Mouse (Mus musculus) kidney, embryonic 14.5 days (tissue): Measurements from ENCODE around the gene Qtrt1. TPM values are rescaled to one million over a fixed set of nuclear protein-coding genes. Genes with fewer than 3 reads are reported as not detected.

ENCODE experiments used
- ATAC-seq: fragments of 200-750 bp; cut with Nextera tagmentation; 2 replicates; pipeline ENCODE4 v1.8.0; 2017; ENCODE audit warnings: moderate number of reproducible peaks, mild to moderate bottlenecking, moderate TSS enrichment, moderate library complexity; ENCODE audit not compliant: low FRiP score, low TSS enrichment
- H3K27ac ChIP-seq: fragments of 300-500 bp; sonication (generic); 2 replicates; pipeline ENCODE4 v1.5.1; 2014; ENCODE audit warnings: low read depth, mild to moderate bottlenecking, low read length, moderate library complexity, mixed read lengths
- H3K27me3 ChIP-seq: fragments of 300-500 bp; sonication (generic); 2 replicates; pipeline ENCODE4 v1.6.1; 2014; ENCODE audit warnings: mild to moderate bottlenecking, low read length; ENCODE audit not compliant: control insufficient read depth, insufficient read depth
- H3K36me3 ChIP-seq: fragments of 300-500 bp; sonication (generic); 2 replicates; pipeline ENCODE4 v1.6.1; 2014; ENCODE audit warnings: low read length, mixed read lengths; ENCODE audit not compliant: control insufficient read depth, insufficient read depth
- H3K4me1 ChIP-seq: fragments of 300-500 bp; sonication (generic); 2 replicates; pipeline ENCODE4 v1.6.1; 2014; ENCODE audit warnings: low read length, mixed read lengths; ENCODE audit not compliant: control insufficient read depth, insufficient read depth
- H3K4me2 ChIP-seq: fragments of 300-500 bp; sonication (generic); replicated peaks from 2 replicates; pipeline ENCODE4 v1.6.1; 2014; ENCODE audit warnings: low read depth, mild to moderate bottlenecking, low read length
- H3K4me3 ChIP-seq: fragments of 300-500 bp; sonication (generic); 2 replicates; pipeline ENCODE4 v1.5.1; 2014; ENCODE audit warnings: mild to moderate bottlenecking, low read length
- H3K9ac ChIP-seq: fragments of 300-500 bp; sonication (generic); 2 replicates; pipeline ENCODE4 v1.6.1; 2014; ENCODE audit warnings: low read depth, mild to moderate bottlenecking, low read length, moderate library complexity
- H3K9me3 ChIP-seq: fragments of 300-500 bp; sonication (generic); 2 replicates; pipeline ENCODE4 v1.6.1; 2016; ENCODE audit warnings: low read length; ENCODE audit not compliant: control insufficient read depth
- WGBS: fragments of 180-500 bp; shearing (Covaris S2); extraction: QIAGEN DNeasy Blood & Tissue Kit; methylation state at CpG from one replicate; pipeline ENCODE4 v1.1.7; 2014; 5-methylcytosine and 5-hydroxymethylcytosine counted together
- polyA plus RNA-seq: library from polyadenylated mRNA; unstranded; fragments of >200 nt; fragmentation: Nextera tagmentation; extraction: Ambion mirVana; gene quantifications from 2 replicates; pipeline ENCODE4 v1.2.1, GENCODE M21; 2014

Gene Qtrt1
- polyA plus RNA-seq, 1 experiment from 2014 or later: 55.7 TPM

DNA sequence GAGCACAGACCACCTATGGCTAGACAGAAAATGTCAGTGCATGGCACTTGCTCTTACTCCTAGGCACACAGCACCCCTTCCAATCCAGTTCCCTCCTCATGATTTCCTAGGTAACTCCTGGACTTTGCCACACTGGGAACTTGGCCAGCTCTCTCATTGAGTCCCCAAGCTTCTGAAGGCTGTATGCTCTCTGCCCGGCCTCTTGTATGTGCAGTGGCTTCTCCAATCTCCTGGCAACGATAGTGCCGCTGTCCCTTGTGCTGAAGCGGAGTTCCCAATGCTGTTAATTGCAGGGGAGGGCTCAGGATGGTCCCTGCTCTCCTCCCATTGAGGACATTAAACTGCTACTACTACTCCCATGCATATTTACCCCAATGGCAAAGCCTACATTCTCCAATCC is 3.7 kb upstream of the Qtrt1 start:
- Histone ChIP-seq H3K36me3 (peaks cover 40% of the 10 kb centered on the region), H3K4me2 (no peak overlapping the region), H3K27me3 (no peaks in the 10 kb centered on the region), H3K27ac (no peak overlapping the region), H3K9me3 (no peaks in the 10 kb centered on the region), H3K9ac (no peak overlapping the region), H3K4me1 (peaks cover 5% of the 10 kb centered on the region; the same call in 1 of the 2 replicates), H3K4me3 (no peak overlapping the region)
- 11% methylated on average over 4 of the region's 4 CpGs for WGBS
- ATAC-seq: no peak

DNA sequence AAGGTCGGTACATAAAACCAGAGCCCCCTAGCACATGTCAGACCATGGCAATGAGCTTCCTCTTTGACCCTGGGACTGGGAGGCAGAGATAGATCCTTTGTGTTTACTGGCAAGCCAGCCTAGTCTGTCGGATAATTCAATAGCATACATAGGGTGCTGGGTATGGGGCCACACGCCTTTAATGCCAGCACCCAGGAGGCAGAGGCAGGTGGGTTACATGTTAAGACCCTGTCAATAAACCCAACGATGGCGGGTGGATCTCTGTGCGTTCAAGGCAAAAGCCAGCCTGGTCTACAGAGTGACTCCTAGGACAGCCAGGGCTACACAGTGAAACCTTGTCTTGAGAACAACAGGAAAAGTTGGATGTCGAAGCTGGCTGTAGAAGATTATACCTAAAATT is 3.0 kb upstream of the Qtrt1 start:
- WGBS: 77% methylated on average over 7 of the region's 7 CpGs
- H3K27ac ChIP-seq: no peak overlapping the region
- H3K4me2 ChIP-seq: no peak overlapping the region
- no peaks in the 10 kb centered on the region for H3K27me3 ChIP-seq
- no peak for ATAC-seq
- peaks cover 34% of the 10 kb centered on the region for H3K36me3 ChIP-seq
- H3K9me3 ChIP-seq: no peaks in the 10 kb centered on the region
- peaks cover 5% of the 10 kb centered on the region; the same call in 1 of the 2 replicates for H3K4me1 ChIP-seq
- no peak overlapping the region for H3K9ac ChIP-seq
- no peak overlapping the region for H3K4me3 ChIP-seq

DNA sequence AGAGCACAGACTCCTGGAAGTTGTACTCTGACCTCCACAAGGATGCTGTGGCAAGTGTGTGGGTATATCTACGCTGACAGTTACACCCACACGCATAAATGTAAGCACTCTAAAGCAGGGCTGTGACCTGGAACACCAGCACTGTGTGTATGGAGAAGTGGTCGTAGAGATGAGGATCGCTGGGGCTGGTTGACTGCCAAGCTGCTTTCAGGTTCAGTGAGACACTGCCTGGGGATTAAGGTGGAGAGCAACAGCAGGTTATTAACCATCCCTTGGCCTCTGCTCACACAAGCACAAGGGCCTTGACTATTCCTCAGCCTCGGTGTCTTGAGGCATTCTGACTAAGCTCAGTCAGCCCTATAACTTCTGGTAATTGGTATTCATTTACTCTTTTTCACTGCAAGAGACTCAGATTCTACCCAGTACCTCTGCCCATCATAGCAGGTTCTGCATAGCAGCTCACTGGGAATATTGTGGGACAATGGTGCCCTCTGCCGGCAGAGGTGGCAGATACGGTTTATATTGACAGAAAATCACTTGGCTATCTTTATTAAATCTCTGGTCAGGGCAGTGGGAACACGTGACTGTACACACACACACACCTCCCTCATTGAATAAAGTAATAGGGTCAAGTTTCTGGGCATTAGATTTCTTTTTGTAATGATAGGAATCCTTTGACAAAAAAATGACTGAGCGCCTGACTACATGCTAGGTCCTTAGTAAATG is 1.9 kb upstream of the Qtrt1 start:
- H3K4me2 ChIP-seq: no peak overlapping the region
- H3K27ac ChIP-seq: no peak overlapping the region
- H3K4me3 ChIP-seq: no peak overlapping the region
- H3K36me3 ChIP-seq: peaks cover 32% of the 10 kb centered on the region
- ATAC-seq: no peak
- H3K9ac ChIP-seq: no peak overlapping the region
- H3K27me3 ChIP-seq: no peaks in the 10 kb centered on the region
- WGBS: 32% methylated on average over 9 of the region's 9 CpGs
- peaks cover 5% of the 10 kb centered on the region; the same call in 1 of the 2 replicates for H3K4me1 ChIP-seq
- no peaks in the 10 kb centered on the region for H3K9me3 ChIP-seq

DNA sequence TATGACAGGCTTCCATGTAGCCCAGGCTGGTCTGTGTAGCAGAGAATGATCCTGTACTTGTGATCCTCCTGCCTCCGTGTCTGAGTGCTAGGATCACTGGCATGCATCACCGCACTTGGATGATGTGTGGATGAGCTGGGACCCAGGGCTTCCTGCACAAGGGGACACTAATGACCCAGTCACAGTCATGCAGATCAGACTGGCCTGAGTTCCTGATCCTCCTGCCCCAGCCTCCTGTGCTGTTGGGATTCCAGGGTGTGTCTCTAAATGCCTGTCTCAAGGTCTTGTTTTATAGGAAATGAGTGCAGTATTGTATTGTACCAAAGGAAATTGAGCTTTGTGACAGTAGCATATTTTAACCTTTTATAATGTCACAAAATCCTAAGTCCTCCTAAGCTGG is 6.2 kb downstream of the Qtrt1 start:
- peak; percentile 32; the same call in 1 of the 2 replicates for ATAC-seq

DNA sequence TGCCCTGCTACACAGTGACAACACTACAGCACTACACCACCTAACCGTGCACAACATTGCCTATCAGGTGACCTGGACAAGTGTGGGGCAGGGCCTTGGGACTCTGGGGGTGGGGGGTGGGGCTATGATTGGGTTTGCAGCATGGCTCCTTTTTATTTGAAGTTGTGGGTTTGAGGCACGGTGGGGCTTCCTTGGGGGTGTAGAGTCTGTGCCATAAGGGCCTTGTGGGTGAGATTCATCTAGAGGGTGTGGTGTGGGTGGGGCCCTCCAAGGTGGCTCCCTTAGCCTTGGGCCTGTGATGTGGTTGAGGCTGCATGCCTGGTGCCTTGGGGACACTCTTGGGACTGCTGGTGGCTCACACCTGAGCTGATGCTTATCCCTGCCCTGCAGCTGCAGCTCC is 8.0 kb downstream of the Qtrt1 start:
- WGBS: 82% methylated on average over 2 of the region's 2 CpGs
- no peak overlapping the region for H3K4me3 ChIP-seq
- H3K9ac ChIP-seq: no peak overlapping the region
- H3K36me3 ChIP-seq: peaks cover 45% of the 10 kb centered on the region
- no peaks in the 10 kb centered on the region for H3K4me1 ChIP-seq
- H3K27ac ChIP-seq: no peak overlapping the region
- H3K9me3 ChIP-seq: no peaks in the 10 kb centered on the region
- H3K4me2 ChIP-seq: no peak overlapping the region
- ATAC-seq: no peak
- H3K27me3 ChIP-seq: no peaks in the 10 kb centered on the region

More for the DNA sequence above, 6.2 kb downstream of the Qtrt1 start:
- Histone ChIP-seq H3K27me3 (no peaks in the 10 kb centered on the region), H3K9ac (no peak overlapping the region), H3K4me1 (no peaks in the 10 kb centered on the region), H3K4me2 (no peak overlapping the region), H3K27ac (no peak overlapping the region), H3K9me3 (no peaks in the 10 kb centered on the region), H3K4me3 (no peak overlapping the region), H3K36me3 (peaks cover 54% of the 10 kb centered on the region)
- 85% methylated on average over 2 of the region's 2 CpGs for WGBS

DNA sequence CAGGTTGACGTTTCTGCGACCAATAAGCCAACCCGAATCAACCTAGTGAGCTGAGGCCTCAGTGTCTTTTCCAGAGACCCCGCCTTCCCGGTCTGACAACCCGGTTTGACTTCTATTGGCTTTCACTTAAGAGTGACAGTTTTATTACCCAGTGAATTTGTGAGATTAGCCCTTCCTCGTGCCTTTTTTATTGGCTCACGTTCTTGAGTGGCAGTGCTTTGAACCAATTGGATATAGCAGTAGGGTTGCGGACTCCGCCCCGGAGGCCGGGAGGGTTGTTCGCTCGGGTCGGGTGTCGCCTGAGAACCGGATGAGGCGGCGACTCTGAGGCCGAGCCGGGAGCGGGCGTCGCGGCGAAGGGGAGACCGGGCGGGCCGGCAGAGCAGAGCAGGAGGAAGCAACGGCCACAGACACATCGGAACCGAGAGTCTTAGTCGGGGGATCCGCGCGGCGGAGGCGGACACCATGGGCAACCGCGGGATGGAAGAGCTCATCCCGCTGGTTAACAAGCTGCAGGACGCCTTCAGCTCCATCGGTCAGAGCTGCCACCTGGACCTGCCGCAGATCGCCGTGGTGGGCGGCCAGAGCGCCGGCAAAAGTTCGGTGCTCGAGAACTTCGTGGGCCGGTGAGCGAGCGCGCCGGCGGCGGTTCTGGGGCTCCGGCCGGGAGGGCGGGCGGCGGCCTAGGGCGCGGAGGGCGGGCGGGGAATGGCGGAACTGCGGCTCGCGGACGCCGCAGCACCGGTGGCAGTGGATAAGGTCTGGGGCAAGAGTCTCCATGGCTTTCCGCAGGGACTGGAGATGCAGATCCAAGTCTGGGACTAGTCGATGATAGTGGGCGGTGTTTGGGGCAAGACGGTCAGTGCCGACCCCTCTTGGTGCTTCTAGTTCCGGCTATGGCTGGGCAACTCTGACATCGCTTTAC is 13.3 kb downstream of the Qtrt1 start, which contains the start of gene Dnm2:
Gene Dnm2 (plus strand): TSS at position 278 of the 925 bp plus-strand sequence.
- peak within 1 kb of the TSS; percentile 93 for H3K9ac ChIP-seq
- H3K27ac ChIP-seq: peak within 1 kb of the TSS; percentile 87
- peak within 1 kb of the TSS; percentile 93 for H3K4me2 ChIP-seq
- H3K27me3 ChIP-seq: no peaks in the 10 kb centered on the region
- ATAC-seq: peak; percentile 98
- no peaks in the 10 kb centered on the region for H3K9me3 ChIP-seq
- peak within 1 kb of the TSS; percentile 98 for H3K4me3 ChIP-seq
- peaks cover 15% of the 10 kb centered on the region for H3K4me1 ChIP-seq
- under 1% methylated on average over 82 of the region's 82 CpGs for WGBS
- H3K36me3 ChIP-seq: peaks cover 19% of the 10 kb centered on the region

DNA sequence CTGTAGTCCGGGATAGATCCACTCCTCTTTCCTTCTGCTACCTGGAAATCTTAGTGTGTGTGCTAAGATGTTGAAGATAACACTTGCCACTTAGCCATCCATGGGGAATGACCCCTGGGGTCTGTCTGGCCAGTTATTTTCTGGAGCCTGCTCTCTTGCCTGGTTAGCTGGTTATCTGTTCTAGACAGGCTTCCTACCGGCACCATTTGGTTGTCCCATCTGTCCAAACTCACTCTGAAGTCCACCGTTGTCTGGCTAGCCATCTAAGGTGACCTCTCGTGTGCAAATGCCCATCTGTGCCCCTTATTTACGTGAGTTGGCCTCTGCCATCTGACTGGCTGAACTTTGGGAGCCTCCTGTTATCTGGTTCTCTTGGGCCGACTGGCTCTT is 13.9 kb downstream of the Qtrt1 start:
- H3K9ac ChIP-seq: peak overlapping the region; percentile 93
- 2% methylated on average over 6 of the region's 6 CpGs for WGBS
- peaks cover 20% of the 10 kb centered on the region for H3K4me1 ChIP-seq
- H3K36me3 ChIP-seq: peaks cover 12% of the 10 kb centered on the region
- H3K4me3 ChIP-seq: peak overlapping the region; percentile 98
- H3K27ac ChIP-seq: peak overlapping the region; percentile 87; the same call in 1 of the 2 replicates
- H3K27me3 ChIP-seq: no peaks in the 10 kb centered on the region
- H3K4me2 ChIP-seq: peak overlapping the region; percentile 93
- H3K9me3 ChIP-seq: no peaks in the 10 kb centered on the region
- ATAC-seq: no peak

DNA sequence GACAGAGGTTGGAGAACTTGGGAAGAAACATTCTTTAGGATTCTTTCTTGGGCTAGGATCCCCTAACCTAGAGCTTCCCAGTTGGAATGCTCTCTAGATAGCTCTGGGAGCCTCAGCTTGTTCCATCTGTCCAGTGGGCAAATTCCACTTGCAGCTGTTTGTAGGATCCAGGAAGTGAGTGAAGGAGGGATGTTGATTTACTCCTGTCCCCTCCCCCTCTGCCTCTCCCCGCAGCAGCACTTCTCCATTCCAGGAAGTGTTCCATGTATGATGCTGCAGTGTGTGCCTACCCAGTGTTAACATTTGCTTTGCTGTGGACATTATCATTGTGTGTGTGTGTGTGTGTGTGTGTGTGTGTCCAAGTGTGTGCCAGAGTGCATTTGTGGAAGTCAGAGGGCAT is 14.4 kb downstream of the Qtrt1 start:
- Histone ChIP-seq H3K4me1 (peaks cover 20% of the 10 kb centered on the region), H3K36me3 (peaks cover 8% of the 10 kb centered on the region; the same call in 1 of the 2 replicates), H3K27me3 (no peaks in the 10 kb centered on the region), H3K4me2 (peak overlapping the region; percentile 93), H3K4me3 (peak overlapping the region; percentile 98), H3K9me3 (no peaks in the 10 kb centered on the region), H3K27ac (no peak overlapping the region), H3K9ac (peak overlapping the region; percentile 93; the same call in 1 of the 2 replicates)
- 0% methylated on average over 1 of the region's 1 CpGs for WGBS
- no peak for ATAC-seq
